Mouse (Mus musculus) embryonic facial prominence, embryonic 15.5 days (tissue): Measurements from ENCODE around the gene Ucp3. TPM values are rescaled to one million over a fixed set of nuclear protein-coding genes. Genes with fewer than 3 reads are reported as not detected.

Experiments used
- ATAC-seq: fragments of 200-750 bp; cut with Nextera tagmentation; 2 replicates; pipeline ENCODE4 v1.8.0; 2017; ENCODE audit warnings: low read depth, moderate TSS enrichment; ENCODE audit not compliant: insufficient number of reproducible peaks, low FRiP score, low TSS enrichment
- H3K27ac ChIP-seq: fragments of 300-500 bp; sonication (generic); replicated peaks from 2 replicates; pipeline ENCODE4 v1.5.1; 2015; ENCODE audit warnings: mild to moderate bottlenecking, inconsistent platforms
- H3K27me3 ChIP-seq: fragments of 300-500 bp; sonication (generic); 2 replicates; pipeline ENCODE4 v1.6.1; 2015; ENCODE audit warnings: inconsistent platforms
- H3K36me3 ChIP-seq: fragments of 300-500 bp; sonication (generic); 2 replicates; pipeline ENCODE4 v1.6.1; 2015; ENCODE audit warnings: mild to moderate bottlenecking, inconsistent platforms
- H3K4me1 ChIP-seq: fragments of 300-500 bp; sonication (generic); 2 replicates; pipeline ENCODE4 v1.6.1; 2015; ENCODE audit warnings: inconsistent platforms
- H3K4me2 ChIP-seq: fragments of 300-500 bp; sonication (generic); replicated peaks from 2 replicates; pipeline ENCODE4 v1.6.1; 2015; ENCODE audit warnings: mild to moderate bottlenecking, inconsistent platforms
- H3K4me3 ChIP-seq: fragments of 300-500 bp; sonication (generic); replicated peaks from 2 replicates; pipeline ENCODE4 v1.5.1; 2015; ENCODE audit warnings: mild to moderate bottlenecking, inconsistent platforms
- H3K9ac ChIP-seq: fragments of 300-500 bp; sonication (generic); 2 replicates; pipeline ENCODE4 v1.6.1; 2015; ENCODE audit warnings: inconsistent platforms
- H3K9me3 ChIP-seq: fragments of 300-500 bp; sonication (generic); replicated peaks from 2 replicates; pipeline ENCODE4 v1.6.1; 2016; ENCODE audit warnings: inconsistent platforms
- WGBS: fragments of 180-500 bp; shearing (Covaris S2); methylation state at CpG from one replicate; pipeline ENCODE4 v1.1.7; 2015; 5-methylcytosine and 5-hydroxymethylcytosine counted together
- polyA plus RNA-seq: library from polyadenylated mRNA; unstranded; fragments of >200 nt; fragmentation: Nextera tagmentation; extraction: Ambion mirVana; gene quantifications from 2 replicates; pipeline ENCODE4 v1.2.1, GENCODE M21; 2015

Ucp3 gene
- polyA plus RNA-seq, 1 experiment from 2014 or later, result 0.17 TPM

- no peak for ATAC-seq
- Histone ChIP-seq H3K36me3 (peaks cover 19% of the 10 kb centered on the region; the same call in 1 of the 2 replicates), H3K27me3 (0 out of 2 replicates have a peak, but pooled peaks cover 2% of the 10 kb centered on the region), H3K4me1 (peaks cover 46% of the 10 kb centered on the region), H3K4me3 (peak overlapping the region; percentile 52), H3K27ac (peak overlapping the region; percentile 56), H3K9me3 (no peaks in the 10 kb centered on the region), H3K4me2 (peak overlapping the region; percentile 93), H3K9ac (0 out of 2 replicates have a peak overlapping the region, but pooled peaks have one; percentile 1)
- 32% methylated on average over 19 of the region's 19 CpGs for whole genome bisulfite sequencing
Observed at GRCm38 (mm10) chr7:100493484-100494414, 21.0 kb downstream of the Ucp3 start.

DNA sequence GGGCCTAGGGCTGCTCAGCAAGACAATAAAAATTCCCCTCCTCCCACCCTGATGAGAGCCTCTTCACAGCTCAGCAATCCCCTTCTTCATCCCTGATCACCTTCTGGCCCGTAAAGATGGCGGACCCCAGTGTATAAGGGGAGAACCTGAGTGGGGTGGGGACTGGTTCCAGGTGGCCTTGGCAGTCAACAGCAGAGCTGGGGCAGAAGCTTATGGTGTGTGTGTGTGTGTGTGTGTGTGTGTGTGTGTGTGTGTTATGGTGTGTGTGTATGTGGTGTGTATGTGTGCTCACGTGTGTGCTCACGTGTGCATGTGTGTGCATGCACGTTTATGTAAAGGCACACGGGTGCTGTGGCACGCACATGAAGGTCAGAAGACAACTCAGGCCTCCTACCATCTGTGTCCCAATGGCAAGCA lies 21.6 kb downstream of the Ucp3 start:
- Histone ChIP-seq H3K9ac (0 out of 2 replicates have a peak overlapping the region, but pooled peaks have one; percentile 1), H3K4me1 (peaks cover 46% of the 10 kb centered on the region), H3K27me3 (0 out of 2 replicates have a peak, but pooled peaks cover 2% of the 10 kb centered on the region), H3K36me3 (peaks cover 22% of the 10 kb centered on the region; the same call in 1 of the 2 replicates), H3K9me3 (no peaks in the 10 kb centered on the region), H3K4me3 (peak overlapping the region; percentile 52), H3K4me2 (peak overlapping the region; percentile 93), H3K27ac (peak overlapping the region; percentile 56; the same call in 1 of the 2 replicates)
- ATAC-seq, result no peak
- WGBS, result 81% methylated on average over 7 of the region's 7 CpGs

DNA sequence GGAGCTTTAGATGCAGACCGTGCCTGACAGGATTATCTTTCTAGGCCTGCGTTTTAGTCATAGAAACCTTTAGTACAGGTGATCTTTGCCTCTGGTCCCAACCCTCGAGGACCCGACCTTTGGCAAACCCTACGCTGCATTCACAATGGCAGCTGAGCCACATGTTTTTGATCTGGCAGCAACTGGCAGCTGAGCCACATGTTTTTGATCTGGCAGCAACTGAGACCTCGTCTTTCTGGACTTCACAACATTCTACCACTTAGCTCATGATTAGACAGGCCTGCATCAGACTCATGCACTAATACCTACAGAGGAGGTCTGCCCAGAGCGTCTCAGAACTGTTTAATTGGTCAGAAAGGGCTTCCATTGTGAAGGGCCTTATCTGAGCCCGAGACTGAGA lies 22.3 kb downstream of the Ucp3 start:
- 15% methylated on average over 8 of the region's 8 CpGs for WGBS
- Histone ChIP-seq H3K27ac (peak overlapping the region; percentile 56), H3K4me2 (peak overlapping the region; percentile 93), H3K9me3 (no peaks in the 10 kb centered on the region), H3K4me3 (peak overlapping the region; percentile 52), H3K9ac (peak overlapping the region; percentile 10; the same call in 1 of the 2 replicates), H3K36me3 (peaks cover 28% of the 10 kb centered on the region; the same call in 1 of the 2 replicates), H3K4me1 (peaks cover 46% of the 10 kb centered on the region), H3K27me3 (0 out of 2 replicates have a peak, but pooled peaks cover 2% of the 10 kb centered on the region)
- ATAC-seq, result no peak

DNA sequence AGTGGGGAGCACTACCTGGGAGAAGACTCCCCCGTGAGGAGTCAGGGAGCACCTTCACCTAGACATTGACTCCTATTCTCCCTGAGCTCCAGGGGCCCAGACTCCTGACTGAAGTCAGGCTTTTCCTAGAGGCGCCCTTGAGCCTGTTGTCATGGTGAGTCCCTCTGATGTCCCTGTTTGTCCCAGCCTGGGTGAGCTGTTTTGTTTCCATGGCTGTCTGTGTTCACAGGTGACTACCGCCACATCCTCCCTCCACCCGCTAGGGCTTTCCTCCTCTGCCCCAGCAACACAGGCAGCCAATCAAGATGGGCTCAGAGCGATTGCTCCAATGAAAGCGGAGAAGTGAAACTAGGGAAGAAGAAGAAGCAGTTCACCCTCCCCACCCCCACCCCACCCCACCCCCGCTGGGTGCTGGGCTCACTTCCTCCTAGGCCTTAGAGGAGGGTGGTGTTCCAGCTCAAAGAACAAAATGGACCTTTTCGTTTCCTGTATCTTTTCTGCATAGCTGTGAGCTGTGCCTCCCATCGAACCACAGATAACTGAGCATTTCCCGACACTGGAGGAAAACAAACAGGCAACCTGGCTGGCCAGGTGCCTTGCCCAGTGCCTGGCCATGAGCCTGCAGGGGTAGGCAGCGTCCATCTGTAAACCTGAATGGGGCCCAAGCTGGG lies 22.9 kb downstream of the Ucp3 start:
- H3K9me3 ChIP-seq, result no peaks in the 10 kb centered on the region
- peaks cover 46% of the 10 kb centered on the region for H3K4me1 ChIP-seq
- no peak; the same call in 1 of the 2 replicates for ATAC-seq
- 0 out of 2 replicates have a peak, but pooled peaks cover 2% of the 10 kb centered on the region for H3K27me3 ChIP-seq
- peak overlapping the region; percentile 52 for H3K4me3 ChIP-seq
- H3K9ac ChIP-seq, result peak overlapping the region; percentile 10; the same call in 1 of the 2 replicates
- H3K27ac ChIP-seq, result peak overlapping the region; percentile 56
- peak overlapping the region; percentile 93 for H3K4me2 ChIP-seq
- WGBS, result 29% methylated on average over 11 of the region's 11 CpGs
- H3K36me3 ChIP-seq, result peaks cover 28% of the 10 kb centered on the region; the same call in 1 of the 2 replicates

DNA sequence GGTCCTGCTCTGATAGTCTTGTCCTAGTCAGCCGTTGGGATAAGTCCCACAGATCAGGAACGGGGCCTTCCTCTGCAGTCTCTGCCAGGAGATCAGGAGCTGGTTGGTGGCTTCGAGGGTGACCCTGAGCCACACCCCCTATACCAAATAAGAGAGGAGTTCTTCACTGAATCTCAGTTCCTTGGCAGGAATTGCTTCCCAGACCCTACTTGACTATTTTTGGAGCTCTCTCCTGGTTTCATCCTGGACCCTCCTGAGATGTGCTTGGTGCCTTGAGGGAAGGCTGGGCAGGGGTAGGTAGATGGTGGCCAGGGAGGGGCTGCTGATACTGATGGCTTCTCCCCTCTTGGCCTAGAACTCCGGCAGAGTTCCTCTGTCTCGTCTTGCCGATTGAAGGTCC lies 23.6 kb downstream of the Ucp3 start:
- Histone ChIP-seq H3K27me3 (0 out of 2 replicates have a peak, but pooled peaks cover 2% of the 10 kb centered on the region), H3K9me3 (no peaks in the 10 kb centered on the region), H3K4me3 (peak overlapping the region; percentile 52; the same call in 1 of the 2 replicates), H3K9ac (no peak overlapping the region), H3K27ac (peak overlapping the region; percentile 22; the same call in 1 of the 2 replicates), H3K4me2 (peak overlapping the region; percentile 93), H3K36me3 (peaks cover 28% of the 10 kb centered on the region; the same call in 1 of the 2 replicates), H3K4me1 (peaks cover 46% of the 10 kb centered on the region)
- no peak for ATAC-seq
- 62% methylated on average over 6 of the region's 6 CpGs for WGBS

- 95% methylated on average over 9 of the region's 9 CpGs for WGBS
- Histone ChIP-seq H3K9me3 (no peaks in the 10 kb centered on the region), H3K4me2 (peak overlapping the region; percentile 93; the same call in 1 of the 2 replicates), H3K27me3 (0 out of 2 replicates have a peak, but pooled peaks cover 2% of the 10 kb centered on the region), H3K9ac (no peak overlapping the region), H3K36me3 (peaks cover 28% of the 10 kb centered on the region; the same call in 1 of the 2 replicates), H3K27ac (no peak overlapping the region), H3K4me1 (peaks cover 46% of the 10 kb centered on the region), H3K4me3 (no peak overlapping the region)
- no peak for ATAC-seq
Observed at GRCm38 (mm10) chr7:100496791-100497190, 24.0 kb downstream of the Ucp3 start.

DNA sequence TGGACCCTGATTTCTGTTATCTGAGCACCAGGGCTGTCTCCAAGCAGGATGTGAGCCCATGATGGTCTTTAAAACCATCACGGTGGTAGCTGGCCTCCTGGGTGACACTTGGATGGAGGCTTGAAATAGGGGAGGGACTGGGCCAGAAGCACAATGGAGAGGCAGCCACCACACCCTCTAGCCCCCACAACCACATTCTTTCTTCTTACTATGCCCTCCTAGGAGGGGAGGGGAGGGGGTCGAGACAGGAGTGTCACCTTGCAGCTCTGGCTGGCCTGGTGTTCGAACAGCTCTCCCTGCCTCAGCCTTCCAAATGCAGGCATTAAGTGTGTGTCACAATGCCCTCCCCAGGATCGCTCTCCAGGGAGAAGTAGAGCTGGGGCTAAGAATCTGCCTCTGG lies 24.6 kb downstream of the Ucp3 start:
- H3K4me2 ChIP-seq, result no peak overlapping the region
- H3K27ac ChIP-seq, result no peak overlapping the region
- H3K27me3 ChIP-seq, result 0 out of 2 replicates have a peak, but pooled peaks cover 2% of the 10 kb centered on the region
- no peak overlapping the region for H3K4me3 ChIP-seq
- no peak overlapping the region for H3K9ac ChIP-seq
- H3K4me1 ChIP-seq, result peaks cover 45% of the 10 kb centered on the region
- WGBS, result 68% methylated on average over 4 of the region's 4 CpGs
- peaks cover 28% of the 10 kb centered on the region; the same call in 1 of the 2 replicates for H3K36me3 ChIP-seq
- no peaks in the 10 kb centered on the region for H3K9me3 ChIP-seq
- no peak for ATAC-seq

GRCm38 (mm10) chr7:100497982-100498381 lies 25.2 kb downstream of the Ucp3 start:
- no peak overlapping the region for H3K9ac ChIP-seq
- H3K36me3 ChIP-seq, result peaks cover 28% of the 10 kb centered on the region; the same call in 1 of the 2 replicates
- no peak overlapping the region for H3K27ac ChIP-seq
- 91% methylated on average over 13 of the region's 13 CpGs for WGBS
- peaks cover 39% of the 10 kb centered on the region for H3K4me1 ChIP-seq
- no peak for ATAC-seq
- no peaks in the 10 kb centered on the region for H3K27me3 ChIP-seq
- H3K4me2 ChIP-seq, result no peak overlapping the region
- H3K4me3 ChIP-seq, result no peak overlapping the region
- H3K9me3 ChIP-seq, result no peaks in the 10 kb centered on the region

- H3K27ac ChIP-seq, result no peak overlapping the region
- H3K4me1 ChIP-seq, result peaks cover 24% of the 10 kb centered on the region
- H3K9me3 ChIP-seq, result no peaks in the 10 kb centered on the region
- H3K4me2 ChIP-seq, result no peak overlapping the region
- H3K9ac ChIP-seq, result no peak overlapping the region
- peaks cover 28% of the 10 kb centered on the region; the same call in 1 of the 2 replicates for H3K36me3 ChIP-seq
- H3K27me3 ChIP-seq, result no peaks in the 10 kb centered on the region
- H3K4me3 ChIP-seq, result no peak overlapping the region
- ATAC-seq, result no peak
Observed at GRCm38 (mm10) chr7:100499465-100499864, 26.7 kb downstream of the Ucp3 start.

GRCm38 (mm10) chr7:100500276-100500977 lies 27.6 kb downstream of the Ucp3 start:
- Histone ChIP-seq H3K4me1 (peaks cover 16% of the 10 kb centered on the region), H3K4me3 (no peak overlapping the region), H3K27ac (no peak overlapping the region), H3K9ac (no peak overlapping the region), H3K9me3 (no peaks in the 10 kb centered on the region), H3K36me3 (peaks cover 28% of the 10 kb centered on the region; the same call in 1 of the 2 replicates), H3K4me2 (no peak overlapping the region), H3K27me3 (no peaks in the 10 kb centered on the region)
- 71% methylated on average over 16 of the region's 16 CpGs for WGBS
- ATAC-seq, result no peak
